Mouse (Mus musculus) erythroblast, embryonic 14.5 days (primary cell): ENCODE measurements around the gene Olfr1444.

ENCODE experiments used
- GATA1 ChIP-seq: IDR thresholded peaks from 2 replicates; pipeline ENCODE4 v1.6.1; 2012; ENCODE audit warnings: low read length, inconsistent platforms, mixed read lengths
- TAL1 ChIP-seq: IDR thresholded peaks from 3 replicates; pipeline ENCODE4 v1.6.1; 2012; ENCODE audit warnings: low read length, inconsistent platforms, mixed read lengths

DNA sequence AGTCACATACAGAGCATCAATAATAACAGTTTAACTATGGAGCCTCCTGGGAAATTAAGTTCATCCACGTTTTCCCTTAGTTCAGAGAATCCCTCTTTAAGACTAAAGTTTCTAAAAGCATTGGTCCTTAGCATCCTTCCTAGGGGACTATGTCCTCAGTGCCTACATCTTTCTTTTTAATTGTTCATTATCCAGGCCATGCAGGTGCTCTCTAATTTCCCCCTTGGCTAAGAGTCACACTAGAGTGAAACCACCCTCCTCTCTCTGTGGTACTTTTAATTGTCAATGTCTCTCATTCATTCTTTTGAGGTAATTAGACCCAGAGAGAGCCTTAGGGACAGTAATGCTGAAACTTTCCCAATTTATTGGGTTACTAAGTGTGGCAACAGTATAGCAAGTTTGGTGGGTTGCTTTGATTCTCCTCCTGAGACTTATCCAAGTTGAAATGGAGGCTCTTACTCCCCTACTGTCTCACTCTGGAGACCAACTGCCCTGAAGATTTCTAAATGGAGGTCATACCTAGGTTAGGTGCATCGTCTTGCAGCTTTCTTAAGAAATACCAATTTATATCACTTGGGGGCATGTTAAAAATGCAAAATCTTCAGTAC, 26.2 kb upstream of the Olfr1444 start:
- no peak for TF ChIP-seq GATA1
- TF ChIP-seq TAL1 = no peak
